Mouse (Mus musculus) heart, embryonic 15.5 days (tissue): ENCODE measurements around the gene Gm49325. TPM values are rescaled to one million over a fixed set of nuclear protein-coding genes. Genes with fewer than 3 reads are reported as not detected.

Experiments
- ATAC-seq: fragments of 200-750 bp; cut with Nextera tagmentation; replicated peaks from 2 replicates; pipeline ENCODE4 v1.8.0; 2017; ENCODE audit warnings: low read depth, moderate TSS enrichment; ENCODE audit not compliant: insufficient number of reproducible peaks, insufficient read depth, low FRiP score
- H3K27ac ChIP-seq: fragments of 300-500 bp; sonication (generic); 2 replicates; pipeline ENCODE4 v1.5.1; 2015; ENCODE audit warnings: mild to moderate bottlenecking, inconsistent platforms
- H3K27me3 ChIP-seq: fragments of 300-500 bp; sonication (generic); 2 replicates; pipeline ENCODE4 v1.6.1; 2015; ENCODE audit warnings: inconsistent platforms
- H3K36me3 ChIP-seq: fragments of 300-500 bp; sonication (generic); 2 replicates; pipeline ENCODE4 v1.6.1; 2015; ENCODE audit warnings: mild to moderate bottlenecking, inconsistent platforms
- H3K4me1 ChIP-seq: fragments of 300-500 bp; sonication (generic); replicated peaks from 2 replicates; pipeline ENCODE4 v1.6.1; 2015; ENCODE audit warnings: inconsistent platforms
- H3K4me2 ChIP-seq: fragments of 300-500 bp; sonication (generic); 2 replicates; pipeline ENCODE4 v1.6.1; 2015; ENCODE audit warnings: inconsistent platforms, mild to moderate bottlenecking, moderate library complexity
- H3K4me3 ChIP-seq: fragments of 300-500 bp; sonication (generic); 2 replicates; pipeline ENCODE4 v1.5.1; 2015; ENCODE audit warnings: mild to moderate bottlenecking, inconsistent platforms
- H3K9ac ChIP-seq: fragments of 300-500 bp; sonication (generic); 2 replicates; pipeline ENCODE4 v1.6.1; 2015; ENCODE audit warnings: mild to moderate bottlenecking, inconsistent platforms
- H3K9me3 ChIP-seq: fragments of 300-500 bp; sonication (generic); replicated peaks from 2 replicates; pipeline ENCODE4 v1.6.1; 2016; ENCODE audit warnings: inconsistent platforms
- WGBS: fragments of 180-500 bp; shearing (Covaris S2); methylation state at CpG from one replicate; pipeline ENCODE4 v1.1.7; 2015; ENCODE audit warnings: mixed read lengths; 5-methylcytosine and 5-hydroxymethylcytosine counted together
- polyA plus RNA-seq: library from polyadenylated mRNA; unstranded; fragments of >200 nt; fragmentation: Nextera tagmentation; extraction: Ambion mirVana; gene quantifications from 2 replicates; pipeline ENCODE4 v1.2.1, GENCODE M21; 2015

Gene Gm49325
- polyA plus RNA-seq, 1 experiment from 2014 or later: 3.9 TPM

DNA sequence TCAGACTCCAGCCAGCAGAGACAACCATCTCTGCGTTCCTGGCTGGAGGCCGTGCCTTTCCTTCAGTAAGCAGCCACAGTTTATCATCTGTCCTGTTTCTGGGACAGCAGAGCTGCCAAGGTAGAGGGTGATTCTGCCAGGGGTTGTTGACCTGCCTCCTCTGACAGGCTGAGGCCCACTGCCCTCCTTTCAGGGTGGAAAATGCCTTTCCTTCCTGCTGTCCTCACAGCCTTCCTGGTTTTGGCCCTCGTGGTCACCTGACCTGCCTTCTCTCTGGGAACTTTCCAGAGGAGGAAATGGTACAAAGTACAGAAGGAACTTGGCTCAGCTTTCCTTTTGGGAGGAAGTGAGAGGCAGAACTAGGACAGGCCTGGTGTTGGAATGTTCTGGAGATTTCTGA, 7.4 kb downstream of the Gm49325 start:
- Histone ChIP-seq H3K9me3 (no peaks in the 10 kb centered on the region), H3K27ac (peak overlapping the region; percentile 80), H3K36me3 (peaks cover 70% of the 10 kb centered on the region), H3K9ac (no peak overlapping the region), H3K4me3 (no peak overlapping the region), H3K4me1 (peaks cover 11% of the 10 kb centered on the region), H3K27me3 (no peaks in the 10 kb centered on the region), H3K4me2 (no peak overlapping the region)
- peak; percentile 79 for ATAC-seq
- WGBS: 64% methylated on average over 3 of the region's 3 CpGs

DNA sequence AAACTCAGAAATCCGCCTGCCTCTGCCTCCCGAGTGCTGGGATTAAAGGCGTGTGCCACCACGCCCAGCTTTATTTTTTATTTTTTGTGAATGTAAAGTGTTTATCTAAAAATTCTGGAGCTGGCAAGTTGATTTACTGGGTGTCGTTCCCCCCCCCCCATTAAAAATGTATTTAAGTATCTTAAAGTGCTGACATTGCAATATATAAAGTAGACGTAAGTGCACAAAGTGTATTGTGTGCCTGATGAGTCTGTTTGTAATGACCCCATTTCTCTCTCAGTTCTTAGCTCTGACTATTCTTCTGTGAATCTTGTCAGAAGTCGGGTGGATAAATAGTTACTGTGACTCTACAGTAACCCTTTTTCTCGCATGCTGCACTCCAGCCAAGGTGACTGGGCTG, 9.7 kb downstream of the Gm49325 start:
- H3K27ac ChIP-seq: no peak overlapping the region
- H3K4me3 ChIP-seq: no peak overlapping the region
- peaks cover 57% of the 10 kb centered on the region for H3K36me3 ChIP-seq
- no peaks in the 10 kb centered on the region for H3K9me3 ChIP-seq
- no peak overlapping the region for H3K4me2 ChIP-seq
- ATAC-seq: no peak
- H3K9ac ChIP-seq: no peak overlapping the region
- peaks cover 7% of the 10 kb centered on the region for H3K4me1 ChIP-seq
- no peaks in the 10 kb centered on the region for H3K27me3 ChIP-seq
- WGBS: 86% methylated on average over 8 of the region's 8 CpGs

DNA sequence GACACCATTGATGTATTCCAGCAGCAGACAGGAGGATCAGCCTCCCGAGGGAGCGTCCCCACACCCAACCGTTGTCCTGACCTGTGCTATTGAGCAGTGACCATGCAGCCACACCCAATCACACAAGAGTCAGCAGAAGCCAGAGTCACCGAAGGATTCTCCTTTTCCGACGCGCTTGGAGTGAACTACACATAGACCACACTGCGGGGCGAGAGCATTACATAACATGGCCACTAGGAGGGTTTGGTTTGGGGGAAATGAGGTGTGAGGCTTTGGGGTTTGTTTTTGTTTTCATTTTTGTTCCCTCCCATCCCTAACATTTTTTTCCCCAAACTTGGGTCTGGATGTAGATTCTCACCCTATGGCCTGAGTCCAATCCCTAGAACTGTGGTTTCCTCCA, 10.2 kb downstream of the Gm49325 start:
- Histone ChIP-seq H3K9ac (no peak overlapping the region), H3K27ac (no peak overlapping the region), H3K36me3 (peaks cover 52% of the 10 kb centered on the region), H3K4me3 (no peak overlapping the region), H3K9me3 (no peaks in the 10 kb centered on the region), H3K27me3 (no peaks in the 10 kb centered on the region), H3K4me1 (peaks cover 6% of the 10 kb centered on the region), H3K4me2 (no peak overlapping the region)
- WGBS: 92% methylated on average over 9 of the region's 9 CpGs
- no peak for ATAC-seq

DNA sequence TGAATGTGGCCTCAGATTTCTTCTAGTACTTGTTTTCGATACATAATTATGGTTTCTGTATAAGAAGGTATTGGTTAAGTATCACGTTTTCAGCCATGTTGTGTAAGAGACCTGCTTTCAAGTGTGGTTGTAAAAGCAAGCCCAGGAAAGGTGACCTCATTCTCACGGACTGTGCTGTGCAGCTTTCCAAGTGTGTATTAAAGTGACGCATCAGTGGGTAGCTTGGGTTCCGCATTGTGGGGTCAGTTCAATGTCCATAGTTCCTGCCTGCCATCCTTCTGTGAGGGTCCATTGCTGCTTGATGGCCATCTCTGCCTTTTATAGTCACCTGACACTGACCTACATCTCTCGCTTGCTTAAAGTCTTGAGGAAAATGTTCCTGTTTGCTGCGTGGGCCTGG, 10.9 kb downstream of the Gm49325 start:
- Histone ChIP-seq H3K27ac (no peak overlapping the region), H3K4me3 (no peak overlapping the region), H3K4me2 (no peak overlapping the region), H3K9me3 (no peaks in the 10 kb centered on the region), H3K36me3 (peaks cover 48% of the 10 kb centered on the region), H3K4me1 (peaks cover 11% of the 10 kb centered on the region), H3K9ac (no peak overlapping the region), H3K27me3 (no peaks in the 10 kb centered on the region)
- no peak for ATAC-seq
- 95% methylated on average over 7 of the region's 7 CpGs for WGBS

DNA sequence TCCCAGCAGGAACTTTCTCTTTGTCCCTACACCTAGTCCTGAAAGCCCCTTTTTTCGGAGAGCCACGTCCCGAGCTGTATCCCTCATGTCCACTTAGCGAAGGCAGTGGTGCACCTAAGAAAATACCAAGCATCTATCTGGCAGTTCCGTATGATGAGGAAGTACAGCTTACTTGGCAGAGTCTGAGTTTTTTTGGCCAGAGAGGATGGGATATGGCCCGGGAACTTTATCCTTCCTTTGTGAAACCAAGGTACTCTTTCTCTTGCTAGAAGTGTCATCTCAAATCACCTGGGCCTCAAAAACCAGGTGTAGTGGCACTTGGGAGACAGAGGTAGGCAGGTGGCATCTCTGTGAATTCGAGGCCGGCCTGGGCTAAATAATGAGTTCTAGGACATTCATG, 15.5 kb downstream of the Gm49325 start:
- Histone ChIP-seq H3K4me1 (peaks cover 36% of the 10 kb centered on the region), H3K4me2 (peak overlapping the region; percentile 80), H3K4me3 (peak overlapping the region; percentile 96), H3K27me3 (no peaks in the 10 kb centered on the region), H3K27ac (peak overlapping the region; percentile 92), H3K9me3 (no peaks in the 10 kb centered on the region), H3K9ac (peak overlapping the region; percentile 97), H3K36me3 (peaks cover 16% of the 10 kb centered on the region)
- WGBS: 74% methylated on average over 8 of the region's 8 CpGs
- no peak for ATAC-seq

DNA sequence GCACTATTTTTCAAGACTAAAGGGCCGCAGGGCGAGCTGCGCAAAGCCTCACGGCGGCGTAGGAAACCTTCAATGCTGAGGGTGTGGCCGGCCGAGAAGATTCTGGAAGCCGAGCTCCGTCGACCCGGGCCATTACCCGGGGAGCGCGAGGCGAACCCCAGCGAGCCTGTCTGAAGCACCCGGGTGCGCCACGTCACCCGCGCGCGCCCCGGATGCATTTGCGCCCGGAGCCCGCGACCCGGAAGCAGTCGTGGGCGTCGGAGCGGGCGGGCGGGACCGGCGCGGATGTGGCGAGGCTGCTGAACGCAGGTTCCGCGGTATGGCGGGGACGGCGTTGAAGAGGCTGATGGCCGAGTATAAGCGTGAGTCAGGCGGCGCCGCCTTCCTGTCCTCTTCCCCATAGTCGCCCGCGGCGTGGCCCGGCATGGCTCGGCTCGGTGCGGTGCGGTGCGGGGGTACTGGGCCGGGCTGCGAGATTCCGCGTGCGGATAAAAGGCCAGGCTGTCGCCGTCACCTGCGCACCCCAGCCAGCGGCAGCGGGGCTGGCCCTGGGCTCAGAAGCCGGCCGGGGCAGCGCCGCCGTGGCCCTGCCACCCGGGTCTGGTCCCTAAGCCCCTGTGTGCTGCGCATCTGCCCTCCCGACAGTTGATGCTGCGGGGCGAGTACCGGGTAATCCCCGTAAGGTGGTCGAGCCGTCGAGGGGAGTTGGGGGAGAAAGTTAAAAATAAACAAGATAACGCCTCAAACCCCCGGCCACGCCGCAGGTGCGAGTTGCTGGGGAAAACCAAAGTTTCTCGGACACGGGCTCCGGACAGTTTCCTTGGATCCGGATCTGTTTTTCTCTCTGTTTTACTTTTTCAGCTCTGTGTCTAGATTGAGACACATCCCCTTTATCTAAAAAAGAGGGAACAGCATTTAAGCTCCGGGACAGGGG, 16.3 kb downstream of the Gm49325 start, which contains the start of gene Ube2g2:
Gene Ube2g2, plus strand, starts transcription at position 221 of the 934 bp plus-strand sequence.
- ATAC-seq: peak; percentile 89
- Histone ChIP-seq H3K9me3 (no peaks in the 10 kb centered on the region), H3K4me1 (peaks cover 38% of the 10 kb centered on the region), H3K27me3 (no peaks in the 10 kb centered on the region), H3K9ac (peak within 1 kb of the TSS; percentile 97), H3K36me3 (peaks cover 8% of the 10 kb centered on the region), H3K27ac (peak within 1 kb of the TSS; percentile 92), H3K4me2 (peak within 1 kb of the TSS; percentile 80), H3K4me3 (peak within 1 kb of the TSS; percentile 96)
- under 1% methylated on average over 96 of the region's 96 CpGs for WGBS

DNA sequence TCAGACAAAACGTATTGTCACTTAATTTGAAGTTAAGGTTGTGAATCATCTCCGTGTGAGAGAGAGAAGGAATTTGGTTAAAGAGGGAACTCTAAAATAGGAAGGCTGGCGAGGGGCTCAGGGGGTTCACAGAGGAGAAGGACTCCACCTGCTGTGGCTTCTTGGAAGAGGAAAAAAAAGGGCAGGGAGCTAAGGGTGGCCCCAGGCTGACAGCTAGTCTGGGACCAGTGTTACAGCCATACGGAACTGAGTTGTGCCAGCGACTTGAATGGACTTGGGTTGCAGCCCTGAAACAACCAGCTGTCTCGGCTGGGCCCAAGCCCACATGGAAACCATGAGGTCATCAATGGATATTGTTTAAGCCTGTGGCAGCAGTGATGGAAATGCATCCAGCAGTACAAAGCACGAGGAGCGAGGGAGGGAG, 17.1 kb downstream of the Gm49325 start:
- Histone ChIP-seq H3K27me3 (no peaks in the 10 kb centered on the region), H3K36me3 (0 out of 2 replicates have a peak, but pooled peaks cover under 1% of the 10 kb centered on the region), H3K9ac (peak overlapping the region; percentile 97), H3K4me1 (peaks cover 38% of the 10 kb centered on the region), H3K9me3 (no peaks in the 10 kb centered on the region), H3K27ac (peak overlapping the region; percentile 92), H3K4me3 (peak overlapping the region; percentile 96), H3K4me2 (peak overlapping the region; percentile 80)
- ATAC-seq: no peak
- 11% methylated on average over 8 of the region's 8 CpGs for WGBS

DNA sequence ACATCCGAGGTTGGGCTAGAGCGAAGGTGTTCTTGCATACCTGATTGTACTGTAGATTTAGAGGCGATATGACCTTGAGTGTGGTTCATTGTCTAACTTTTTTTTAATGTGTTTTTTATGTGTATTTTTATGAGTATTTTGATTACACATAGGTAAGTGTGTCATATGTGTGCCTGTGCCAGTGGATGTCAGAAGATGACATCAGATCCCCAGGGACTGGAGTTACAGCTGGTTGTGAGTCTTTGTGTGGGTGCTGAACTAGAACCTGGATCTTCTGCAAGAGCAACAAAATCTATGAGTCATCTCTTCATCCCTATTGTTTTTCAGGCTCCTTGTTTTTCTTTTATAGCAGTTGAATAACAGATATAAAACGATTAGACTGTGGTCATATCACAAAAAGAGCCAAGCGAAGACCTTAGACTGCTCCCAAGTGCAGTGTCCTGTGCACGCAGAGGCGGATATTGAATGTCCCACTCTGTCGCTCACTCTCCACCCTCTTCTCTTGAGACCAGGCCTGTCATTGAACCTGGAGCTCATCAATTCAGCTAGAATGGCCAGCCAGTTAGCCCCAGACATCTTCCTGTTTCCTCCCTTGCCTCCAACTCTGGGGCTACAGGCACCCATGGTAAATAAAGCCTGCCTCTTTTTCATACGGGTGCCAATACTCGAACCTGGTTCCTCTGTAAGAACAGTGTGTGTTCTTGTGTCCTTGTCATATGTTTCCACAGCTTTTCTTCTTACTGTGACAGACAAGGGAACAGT, 17.8 kb downstream of the Gm49325 start:
- H3K9me3 ChIP-seq: no peaks in the 10 kb centered on the region
- H3K27ac ChIP-seq: peak overlapping the region; percentile 92
- no peak for ATAC-seq
- 80% methylated on average over 10 of the region's 10 CpGs for WGBS
- H3K4me3 ChIP-seq: peak overlapping the region; percentile 96
- H3K36me3 ChIP-seq: no peaks in the 10 kb centered on the region
- H3K4me2 ChIP-seq: peak overlapping the region; percentile 80
- H3K4me1 ChIP-seq: peaks cover 38% of the 10 kb centered on the region
- H3K9ac ChIP-seq: 0 out of 2 replicates have a peak overlapping the region, but pooled peaks have one; percentile 97
- H3K27me3 ChIP-seq: no peaks in the 10 kb centered on the region

DNA sequence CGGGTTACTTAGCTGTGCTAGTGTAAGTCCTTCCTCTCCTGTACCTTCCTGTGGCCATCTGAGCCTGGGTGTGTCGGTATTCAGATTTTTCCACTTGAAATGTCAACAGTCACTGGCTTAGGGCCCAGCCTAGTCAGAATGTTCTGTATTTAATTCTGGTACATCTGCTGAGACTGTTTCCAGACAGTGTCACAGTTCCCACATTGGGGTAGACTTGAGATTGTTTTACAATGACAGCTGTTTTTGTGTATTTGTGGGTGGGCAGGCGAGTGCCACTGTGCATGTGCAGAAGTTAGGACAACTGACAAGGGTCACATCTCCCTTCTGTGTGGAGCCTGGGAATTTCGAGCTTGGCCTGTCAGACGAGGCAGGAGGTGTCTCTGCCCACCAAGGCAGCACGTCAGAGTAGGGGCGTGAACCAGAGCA, 18.6 kb downstream of the Gm49325 start:
- Histone ChIP-seq H3K27me3 (no peaks in the 10 kb centered on the region), H3K4me3 (no peak overlapping the region), H3K36me3 (no peaks in the 10 kb centered on the region), H3K9me3 (no peaks in the 10 kb centered on the region), H3K27ac (peak overlapping the region; percentile 92), H3K9ac (0 out of 2 replicates have a peak overlapping the region, but pooled peaks have one; percentile 10), H3K4me2 (0 out of 2 replicates have a peak overlapping the region, but pooled peaks have one; percentile 5), H3K4me1 (peaks cover 38% of the 10 kb centered on the region)
- no peak for ATAC-seq
- 41% methylated on average over 7 of the region's 7 CpGs for WGBS

DNA sequence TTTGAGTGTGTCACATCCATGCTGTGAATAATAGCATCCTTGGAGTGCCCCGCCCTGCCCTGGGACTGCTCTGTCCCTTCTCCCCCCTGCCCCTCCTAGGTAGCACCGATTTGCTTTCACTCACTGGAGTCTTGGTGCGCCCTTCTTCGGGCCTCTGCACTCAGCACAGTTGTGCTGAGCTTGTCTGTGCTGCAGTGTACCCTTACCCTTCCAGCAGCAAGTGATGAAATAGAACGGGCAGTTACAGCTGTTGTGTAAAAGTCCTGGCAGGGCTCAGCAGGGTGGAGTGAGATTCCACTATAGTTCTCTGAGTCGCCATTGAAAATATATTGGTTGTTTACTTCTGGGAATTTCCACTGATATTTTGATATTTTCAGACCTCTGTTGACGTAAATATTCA, 20.0 kb downstream of the Gm49325 start:
- Histone ChIP-seq H3K4me1 (peaks cover 38% of the 10 kb centered on the region), H3K9me3 (no peaks in the 10 kb centered on the region)

DNA sequence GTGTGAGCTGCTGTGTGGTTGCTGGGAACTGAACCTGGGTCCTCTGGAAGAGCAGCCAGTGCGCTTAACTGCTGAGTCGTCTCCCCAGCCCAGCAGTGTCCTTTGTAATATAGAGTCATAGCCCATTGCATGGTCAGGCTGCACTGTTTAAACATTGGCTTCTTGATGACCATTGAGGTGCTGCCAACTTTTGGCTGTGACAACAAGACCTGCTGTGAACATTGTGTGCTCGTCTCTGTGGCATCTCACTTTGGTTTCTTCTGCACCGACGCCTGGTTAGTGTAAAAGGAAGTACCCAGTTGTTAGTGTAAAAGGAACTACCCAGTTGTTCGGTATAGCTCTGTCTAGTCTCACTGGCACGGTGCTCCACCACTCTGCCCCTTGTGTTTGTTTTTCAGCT, 20.6 kb downstream of the Gm49325 start:
- Histone ChIP-seq H3K27me3 (no peaks in the 10 kb centered on the region), H3K4me3 (no peak overlapping the region), H3K9me3 (no peaks in the 10 kb centered on the region), H3K36me3 (peaks cover 6% of the 10 kb centered on the region), H3K9ac (no peak overlapping the region), H3K4me2 (no peak overlapping the region), H3K4me1 (peaks cover 37% of the 10 kb centered on the region), H3K27ac (no peak overlapping the region)
- 61% methylated on average over 7 of the region's 7 CpGs for WGBS
- ATAC-seq: no peak

More for the DNA sequence above, 20.0 kb downstream of the Gm49325 start:
- WGBS: 77% methylated on average over 7 of the region's 7 CpGs
- H3K27me3 ChIP-seq: no peaks in the 10 kb centered on the region
- H3K4me3 ChIP-seq: no peak overlapping the region
- no peak overlapping the region for H3K4me2 ChIP-seq
- H3K36me3 ChIP-seq: no peaks in the 10 kb centered on the region; the same call in 1 of the 2 replicates
- no peak for ATAC-seq
- H3K27ac ChIP-seq: no peak overlapping the region
- no peak overlapping the region for H3K9ac ChIP-seq
